Comparison of ENCODE assay signal across 8 mouse cellular contexts in the genomic region with DNA sequence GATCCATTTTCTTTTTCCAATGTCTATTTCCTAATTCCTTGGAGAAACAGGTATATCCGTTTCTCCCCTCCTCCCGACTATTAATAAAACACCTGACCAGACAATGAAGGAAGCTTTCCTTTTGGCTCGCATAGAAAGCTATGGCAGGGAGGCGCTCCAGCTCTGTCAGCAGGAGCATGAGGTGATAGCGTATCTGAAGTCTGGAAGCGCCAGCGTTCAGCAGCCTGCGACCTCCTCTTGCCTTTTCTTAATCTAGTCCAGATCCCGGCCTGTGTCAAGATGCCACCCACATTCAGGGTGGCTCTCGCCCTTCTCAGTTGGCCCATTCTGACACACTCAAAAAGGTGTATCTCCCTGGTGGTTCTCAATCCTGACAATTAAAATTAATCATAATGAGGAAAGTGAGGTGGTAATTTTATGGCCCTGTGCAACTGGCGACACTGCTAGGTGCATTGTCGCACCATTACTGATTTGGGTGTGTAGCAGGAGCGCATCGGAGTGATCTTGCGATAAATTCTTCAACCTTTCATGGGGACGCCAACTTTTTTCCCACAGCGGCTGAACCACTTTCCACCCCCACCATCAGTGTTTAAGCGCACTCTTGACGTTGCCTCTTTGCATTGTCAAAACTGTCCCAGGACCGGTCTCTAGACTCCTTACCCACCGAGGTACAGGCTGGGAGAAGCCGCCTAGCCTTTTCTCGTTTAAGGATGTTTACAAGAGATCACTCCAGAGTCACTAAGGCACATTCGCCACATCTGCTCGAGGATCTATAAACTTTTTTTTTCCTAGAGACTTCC. TPM values are rescaled to one million over a fixed set of nuclear protein-coding genes. Genes with fewer than 3 reads are reported as not detected.
DNase-seq lines count a peak whose midpoint lies in the region; ATAC-seq and TF ChIP-seq lines count a peak whose summit lies in the region.

No protein-coding gene starts in this region.

- H3K4me3 ChIP-seq in forebrain, embryonic 15.5 days, result peak overlapping the region; percentile 48
- peak overlapping the region; percentile 39 for H3K4me3 ChIP-seq in intestine, postnatal 0 days (ENCODE audit: low read depth, low read length)
- H3K4me3 ChIP-seq in midbrain, embryonic 11.5 days (ENCODE audit: low read depth, low read length), result peak overlapping the region; percentile 42

- H3K27ac ChIP-seq in forebrain, embryonic 15.5 days (replicated peaks), result peak overlapping the region; percentile 84
- peak overlapping the region; percentile 87 for H3K27ac ChIP-seq in intestine, postnatal 0 days (ENCODE audit: low read depth, low read length)
- H3K27ac ChIP-seq in midbrain, embryonic 11.5 days (ENCODE audit: low read depth, low read length), result peak overlapping the region; percentile 87

- no peaks in the 10 kb centered on the region for H3K9me3 ChIP-seq in forebrain, embryonic 15.5 days
- no peaks in the 10 kb centered on the region for H3K9me3 ChIP-seq in intestine, postnatal 0 days (ENCODE audit: control insufficient read depth)
- no peaks in the 10 kb centered on the region for H3K9me3 ChIP-seq in midbrain, embryonic 11.5 days (ENCODE audit: control insufficient read depth, low read length)

- H3K4me2 ChIP-seq in forebrain, embryonic 15.5 days (replicated peaks), result peak overlapping the region; percentile 79
- H3K4me2 ChIP-seq in intestine, postnatal 0 days (replicated peaks; ENCODE audit: low read depth), result peak overlapping the region; percentile 67
- peak overlapping the region; percentile 78 for H3K4me2 ChIP-seq in midbrain, embryonic 11.5 days

- peak overlapping the region; percentile 54 for H3K9ac ChIP-seq in forebrain, embryonic 15.5 days (replicated peaks)
- H3K9ac ChIP-seq in intestine, postnatal 0 days (ENCODE audit: low read depth, low read length), result peak overlapping the region; percentile 54
- H3K9ac ChIP-seq in midbrain, embryonic 11.5 days (ENCODE audit: low read length), result peak overlapping the region; percentile 73

- H3K4me1 ChIP-seq in forebrain, embryonic 15.5 days, result peaks cover 28% of the 10 kb centered on the region
- H3K4me1 ChIP-seq in intestine, postnatal 0 days (replicated peaks; ENCODE audit: control insufficient read depth, insufficient read depth, low read length), result peaks cover 7% of the 10 kb centered on the region
- H3K4me1 ChIP-seq in midbrain, embryonic 11.5 days (ENCODE audit: control insufficient read depth, insufficient read depth, low read length), result peaks cover 18% of the 10 kb centered on the region

- peak; percentile 49 for ATAC-seq in forebrain, embryonic 15.5 days (replicated peaks)
- ATAC-seq in intestine, postnatal 0 days, result peak; percentile 12
- no peak; the same call in 1 of the 2 replicates for ATAC-seq in midbrain, embryonic 11.5 days (ENCODE audit: low FRiP score)

- no peaks in the 10 kb centered on the region for H3K36me3 ChIP-seq in forebrain, embryonic 15.5 days
- H3K36me3 ChIP-seq in intestine, postnatal 0 days (ENCODE audit: control insufficient read depth, insufficient read depth), result no peaks in the 10 kb centered on the region
- no peaks in the 10 kb centered on the region for H3K36me3 ChIP-seq in midbrain, embryonic 11.5 days (ENCODE audit: control insufficient read depth, insufficient read depth, low read length)

- H3K27me3 ChIP-seq in forebrain, embryonic 15.5 days, result no peaks in the 10 kb centered on the region
- H3K27me3 ChIP-seq in intestine, postnatal 0 days (replicated peaks; ENCODE audit: control insufficient read depth, insufficient read depth, low read length), result no peaks in the 10 kb centered on the region
- no peaks in the 10 kb centered on the region for H3K27me3 ChIP-seq in midbrain, embryonic 11.5 days (ENCODE audit: control insufficient read depth, insufficient read depth, low read length)

- 2% methylated on average over 25 of the region's 25 CpGs for WGBS in forebrain, embryonic 15.5 days
- 5% methylated on average over 25 of the region's 25 CpGs for WGBS in intestine, postnatal 0 days
- WGBS in midbrain, embryonic 11.5 days, result 3% methylated on average over 25 of the region's 25 CpGs

- no peak for TF ChIP-seq CTCF in intestine, postnatal 0 days (IDR thresholded peaks at IDR 0.05; ENCODE audit: low read depth)

- DNase-seq in ovary, adult 18-20 months (ENCODE audit: low spot score), result peak; percentile 23
- no peak for DNase-seq in ovary, postnatal 10 days (ENCODE audit: low spot score)
- DNase-seq in cerebellum, adult 9-11 months, result peak; percentile 62
- peak; percentile 90 for DNase-seq in midbrain, embryonic 11.5 days (ENCODE audit: low spot score, missing footprints)
- DNase-seq in thymus, postnatal 4 days, result peak; percentile 56
- no peak for DNase-seq in adipocyte (ENCODE audit: low spot score)

RNA-seq across cellular contexts. Expression of a gene that starts 44.4 kb away (rescaled TPM):
- 1.5 and 1.9 TPM in 2 replicates for polyA plus RNA-seq in forebrain, embryonic 15.5 days (2015; fragmentation: Nextera tagmentation; extraction: Ambion mirVana)
- not detected in 2 replicates for polyA plus RNA-seq in intestine, postnatal 0 days (2015; fragmentation: Nextera tagmentation; extraction: Ambion mirVana)
- polyA plus RNA-seq in midbrain, embryonic 11.5 days (2014; fragmentation: Nextera tagmentation; extraction: Ambion mirVana), result 0.22 TPM in 1 of 2 replicates, not detected in the other

RNA-seq across cellular contexts. Expression of a gene that starts 46.0 kb away (rescaled TPM):
- polyA plus RNA-seq in forebrain, embryonic 15.5 days (2015; fragmentation: Nextera tagmentation; extraction: Ambion mirVana), result 253 and 267 TPM in 2 replicates
- polyA plus RNA-seq in intestine, postnatal 0 days (2015; fragmentation: Nextera tagmentation; extraction: Ambion mirVana), result 35.6 and 42.1 TPM in 2 replicates
- polyA plus RNA-seq in midbrain, embryonic 11.5 days (2014; fragmentation: Nextera tagmentation; extraction: Ambion mirVana), result 353 and 358 TPM in 2 replicates

RNA-seq across cellular contexts. Expression of a gene that starts 55.2 kb away (rescaled TPM):
- polyA plus RNA-seq in forebrain, embryonic 15.5 days (2015; fragmentation: Nextera tagmentation; extraction: Ambion mirVana), result 0.06 and 0.13 TPM in 2 replicates
- not detected in 2 replicates for polyA plus RNA-seq in intestine, postnatal 0 days (2015; fragmentation: Nextera tagmentation; extraction: Ambion mirVana)
- polyA plus RNA-seq in midbrain, embryonic 11.5 days (2014; fragmentation: Nextera tagmentation; extraction: Ambion mirVana), result 0.08 and 0.14 TPM in 2 replicates

Comparison
In these comparisons a context has a peak if more than half of its experiments do, and no peak if none do; other contexts are left out.
1. DNase-seq: peak in ovary, adult 18-20 months (single experiment), cerebellum, adult 9-11 months (single experiment), midbrain, embryonic 11.5 days (single experiment) and thymus, postnatal 4 days (single experiment); none in ovary, postnatal 10 days (single experiment) and adipocyte (single experiment).
2. Peak in every context shown above with its lines, with median percentiles within 50 percentile points of each other: H3K27ac ChIP-seq, H3K4me2 ChIP-seq, H3K4me3 ChIP-seq and H3K9ac ChIP-seq.